Mouse (Mus musculus) ovary, adult 2 months (tissue): ENCODE data around the gene 4931428L18Rik. TPM values are rescaled to one million over a fixed set of nuclear protein-coding genes. Genes with fewer than 3 reads are reported as not detected.

ENCODE experiments used
- polyA plus RNA-seq: library from polyadenylated mRNA; depleted of rRNA; stranded (reverse); fragments of >200 nt; gene quantifications from 2 replicates; pipeline ENCODE4 v1.2.3, GENCODE M21; 2012; rRNA removed

Gene 4931428L18Rik
- polyA plus RNA-seq: 5.8 and 7.8 TPM in 2 replicates

DNA sequence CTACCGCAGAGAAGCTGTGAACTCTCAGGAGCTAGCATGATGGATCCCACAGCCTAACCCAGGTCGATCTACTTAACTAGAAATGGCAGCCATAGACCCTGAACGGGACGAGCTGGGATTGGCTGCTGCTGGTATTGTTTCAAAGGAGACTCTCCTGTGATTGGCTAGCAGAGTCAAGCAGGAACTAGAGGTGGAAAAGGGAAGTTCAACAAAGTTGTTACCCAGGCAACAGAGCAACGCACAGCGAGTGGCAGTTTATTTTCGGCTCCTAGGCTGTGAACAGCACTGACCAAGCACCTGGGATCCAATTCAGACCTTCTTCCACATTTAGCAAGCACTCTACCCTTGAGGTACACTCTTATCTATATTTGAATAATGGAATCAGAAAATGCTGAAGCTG, at the start of gene 4931428L18Rik, which contains the start of gene Pih1d3:
Gene 4931428L18Rik (minus strand): TSS at position 121 of the 400 bp plus-strand sequence.
Gene Pih1d3 (plus strand): TSS at position 275 of the 400 bp plus-strand sequence.

DNA sequence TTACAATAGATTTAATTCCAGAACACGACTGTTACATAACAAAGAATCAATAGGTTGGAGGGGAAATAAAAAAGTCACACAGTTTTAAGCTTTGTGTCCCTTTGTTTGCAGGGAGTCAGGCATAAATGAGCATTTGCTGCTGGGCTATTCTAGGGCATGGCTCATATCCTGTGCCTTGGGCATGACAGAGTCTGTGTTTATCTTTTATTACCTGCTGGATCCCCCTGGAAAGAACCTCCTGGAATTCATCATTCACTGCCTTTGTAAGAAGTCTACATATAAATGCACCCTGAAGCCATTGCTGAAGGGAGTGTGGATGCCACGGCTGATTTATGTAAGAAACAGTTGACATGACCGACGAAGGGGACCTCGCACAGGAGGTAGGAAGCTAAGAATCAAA, 46.4 kb downstream of the 4931428L18Rik start, which contains the start of gene Lgsn:
Gene Lgsn (plus strand): TSS at position 301 of the 400 bp plus-strand sequence.

DNA sequence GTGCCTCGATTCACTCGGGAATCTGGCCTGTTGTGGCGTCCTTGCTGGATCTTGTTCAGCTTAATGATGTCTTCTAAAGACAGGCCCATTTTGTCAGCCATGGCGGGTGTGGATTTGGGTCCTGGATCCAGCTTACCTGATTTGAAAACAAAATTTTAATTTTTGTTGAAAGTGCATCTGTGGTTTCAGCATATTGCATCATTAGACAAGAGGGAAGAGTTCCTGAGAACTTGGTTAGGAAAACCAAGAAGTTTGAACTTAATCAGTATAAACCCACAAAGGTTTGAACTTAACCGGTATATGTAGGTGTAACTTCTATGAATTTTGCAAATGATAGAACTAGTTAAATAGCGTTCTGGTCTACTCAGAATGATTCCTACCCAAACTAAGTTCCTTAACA, 244.6 kb downstream of the 4931428L18Rik start, which contains the start of gene AC153137.1:
Gene AC153137.1 (minus strand): TSS at position 101 of the 400 bp plus-strand sequence.

Other genes with a start within 250 kb of the 4931428L18Rik start
- not detected in 2 replicates for gene AC153137.1, start 244.7 kb downstream of the 4931428L18Rik start, polyA plus RNA-seq
- gene Lgsn, start 46.3 kb downstream of the 4931428L18Rik start, polyA plus RNA-seq: not detected in 2 replicates
- not detected in 2 replicates for gene Pih1d3, start 154 bp upstream of the 4931428L18Rik start, polyA plus RNA-seq